Mouse (Mus musculus) heart, embryonic 16.5 days (tissue): ENCODE measurements at regions not wholly inside any gene's neighbourhood (a gene's known extent, or its start where the extent isn't known, plus 50 kb on each side); places are given as distances from the start of the nearest gene placed in this dataset.

Experiments used
- ATAC-seq: fragments of 200-750 bp; cut with Nextera tagmentation; replicated peaks from 2 replicates; pipeline ENCODE4 v1.8.0; 2017; ENCODE audit warnings: moderate number of reproducible peaks; ENCODE audit not compliant: insufficient read depth, low FRiP score; ENCODE audit errors: extremely low read depth
- H3K27ac ChIP-seq: fragments of 300-500 bp; sonication (generic); 2 replicates; pipeline ENCODE4 v1.5.1; 2014; ENCODE audit warnings: mild to moderate bottlenecking, low read length, control low read depth, moderate library complexity
- H3K27me3 ChIP-seq: fragments of 300-500 bp; sonication (generic); 2 replicates; pipeline ENCODE4 v1.6.1; 2014; ENCODE audit warnings: low read length, mixed read lengths; ENCODE audit not compliant: control insufficient read depth, insufficient read depth
- H3K36me3 ChIP-seq: fragments of 300-500 bp; sonication (generic); 2 replicates; pipeline ENCODE4 v1.6.1; 2014; ENCODE audit not compliant: control insufficient read depth, insufficient read depth
- H3K4me1 ChIP-seq: fragments of 300-500 bp; sonication (generic); 2 replicates; pipeline ENCODE4 v1.6.1; 2014; ENCODE audit warnings: low read length, mixed read lengths; ENCODE audit not compliant: control insufficient read depth, insufficient read depth
- H3K4me2 ChIP-seq: fragments of 300-500 bp; sonication (generic); 2 replicates; pipeline ENCODE4 v1.6.1; 2014; ENCODE audit warnings: low read depth, mild to moderate bottlenecking, control low read depth, low read length
- H3K4me3 ChIP-seq: fragments of 300-500 bp; sonication (generic); 2 replicates; pipeline ENCODE4 v1.5.1; 2014; ENCODE audit warnings: mild to moderate bottlenecking, control low read depth, low read length
- H3K9ac ChIP-seq: fragments of 300-500 bp; sonication (generic); 2 replicates; pipeline ENCODE4 v1.6.1; 2014; ENCODE audit warnings: low read length, control low read depth
- H3K9me3 ChIP-seq: fragments of 300-500 bp; sonication (generic); replicated peaks from 2 replicates; pipeline ENCODE4 v1.6.1; 2016; ENCODE audit warnings: low read length; ENCODE audit not compliant: control insufficient read depth
- WGBS: fragments of 180-500 bp; shearing (Covaris S2); extraction: QIAGEN DNeasy Blood & Tissue Kit; methylation state at CpG from one replicate; pipeline ENCODE4 v1.1.7; 2014; 5-methylcytosine and 5-hydroxymethylcytosine counted together

DNA sequence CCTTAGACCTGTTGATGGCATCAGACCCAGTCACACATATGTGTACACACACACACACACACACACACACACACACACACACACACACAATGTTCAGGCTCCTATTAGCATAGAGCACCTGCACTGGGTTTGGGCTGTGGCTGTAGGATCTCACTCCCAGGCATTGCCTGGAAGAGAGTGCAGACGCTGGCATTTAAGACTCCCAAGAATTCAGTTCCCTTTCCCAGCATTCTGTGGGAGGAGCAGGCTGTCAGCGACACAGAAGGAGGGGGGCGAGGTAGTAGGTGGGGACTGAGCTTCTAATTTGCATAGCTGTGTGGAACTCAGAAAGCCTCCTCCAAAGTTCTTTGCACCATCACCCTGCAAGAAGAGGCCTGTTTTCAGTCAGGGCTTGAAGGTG lies 374.2 kb upstream of the Fam49b start:
- no peak overlapping the region for H3K4me2 ChIP-seq
- H3K9me3 ChIP-seq, result no peaks in the 10 kb centered on the region
- no peak overlapping the region for H3K27ac ChIP-seq
- no peaks in the 10 kb centered on the region for H3K27me3 ChIP-seq
- WGBS, result 2% methylated on average over 3 of the region's 3 CpGs
- peak; percentile 72; the same call in 1 of the 2 replicates for ATAC-seq
- no peaks in the 10 kb centered on the region for H3K36me3 ChIP-seq
- H3K4me1 ChIP-seq, result no peaks in the 10 kb centered on the region
- H3K9ac ChIP-seq, result no peak overlapping the region
- H3K4me3 ChIP-seq, result no peak overlapping the region

GRCm38 (mm10) chr15:64434908-64435307 lies 374.6 kb upstream of the Fam49b start:
- H3K36me3 ChIP-seq, result no peaks in the 10 kb centered on the region
- no peaks in the 10 kb centered on the region for H3K27me3 ChIP-seq
- WGBS, result 66% methylated on average over 2 of the region's 2 CpGs
- no peak for ATAC-seq
- no peak overlapping the region for H3K4me2 ChIP-seq
- H3K9me3 ChIP-seq, result no peaks in the 10 kb centered on the region
- no peaks in the 10 kb centered on the region for H3K4me1 ChIP-seq
- H3K4me3 ChIP-seq, result no peak overlapping the region
- no peak overlapping the region for H3K27ac ChIP-seq
- H3K9ac ChIP-seq, result no peak overlapping the region

DNA sequence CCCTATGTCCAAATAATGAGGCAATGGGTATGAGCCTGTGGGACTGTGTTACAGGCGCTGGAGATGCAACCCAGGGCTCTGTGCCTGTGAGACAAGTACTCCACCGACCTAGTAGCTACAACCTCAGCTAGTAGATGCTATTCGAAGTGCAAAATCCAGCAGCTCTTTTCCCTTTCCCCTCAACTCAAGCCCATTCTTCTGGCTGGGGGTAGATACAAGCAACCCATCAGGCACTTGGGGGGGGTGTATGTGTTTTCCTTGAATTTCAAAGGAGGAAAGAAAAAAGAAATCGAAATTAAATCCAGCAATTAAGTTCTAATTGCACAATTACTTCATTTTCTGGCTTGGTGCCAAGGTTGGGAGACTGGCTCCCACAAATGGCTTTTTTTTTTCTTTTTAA lies 372.4 kb upstream of the Gm21798 start:
- no peaks in the 10 kb centered on the region for H3K4me1 ChIP-seq
- WGBS, result 72% methylated on average over 4 of the region's 4 CpGs
- no peak overlapping the region for H3K4me3 ChIP-seq
- no peak overlapping the region for H3K9ac ChIP-seq
- H3K36me3 ChIP-seq, result no peaks in the 10 kb centered on the region
- H3K4me2 ChIP-seq, result no peak overlapping the region
- no peak for ATAC-seq
- H3K27me3 ChIP-seq, result no peaks in the 10 kb centered on the region
- H3K27ac ChIP-seq, result no peak overlapping the region
- no peaks in the 10 kb centered on the region for H3K9me3 ChIP-seq

DNA sequence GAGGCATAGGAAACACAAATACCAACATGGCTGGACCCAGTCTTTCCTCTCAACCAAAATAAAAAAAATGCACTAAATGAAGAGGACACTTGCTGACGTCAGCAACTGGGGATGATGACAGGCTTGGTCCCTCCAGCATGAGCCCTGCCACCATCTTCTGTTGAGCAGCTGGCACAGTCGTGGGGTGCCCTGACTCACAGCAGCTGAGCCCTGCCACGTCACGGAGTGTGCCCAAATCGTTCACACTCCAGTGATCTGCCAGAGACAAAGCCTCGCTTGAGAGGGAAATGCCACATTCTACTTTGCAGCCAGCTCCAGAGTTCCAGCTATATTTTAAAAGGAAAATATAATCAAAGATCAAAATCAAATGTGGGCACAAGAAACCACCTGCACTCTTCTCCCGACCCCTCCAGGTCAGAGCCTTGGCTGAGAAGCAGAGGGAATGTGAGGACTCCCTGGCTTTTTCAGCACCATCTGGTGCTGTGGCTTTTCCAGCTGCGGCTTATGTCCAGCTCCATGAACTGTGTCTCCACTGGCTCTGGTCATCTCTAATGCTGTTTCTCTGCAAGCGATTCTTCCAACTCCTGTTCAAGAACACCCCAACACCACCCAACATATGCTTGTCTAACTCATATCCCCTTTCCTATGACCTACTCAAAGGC lies 371.0 kb upstream of the Gm21798 start:
- no peak for ATAC-seq
- no peaks in the 10 kb centered on the region for H3K27me3 ChIP-seq
- H3K4me2 ChIP-seq, result no peak overlapping the region
- H3K4me1 ChIP-seq, result no peaks in the 10 kb centered on the region
- no peak overlapping the region for H3K4me3 ChIP-seq
- H3K9me3 ChIP-seq, result no peaks in the 10 kb centered on the region
- 82% methylated on average over 9 of the region's 9 CpGs for WGBS
- no peak overlapping the region for H3K27ac ChIP-seq
- no peaks in the 10 kb centered on the region for H3K36me3 ChIP-seq
- H3K9ac ChIP-seq, result no peak overlapping the region

DNA sequence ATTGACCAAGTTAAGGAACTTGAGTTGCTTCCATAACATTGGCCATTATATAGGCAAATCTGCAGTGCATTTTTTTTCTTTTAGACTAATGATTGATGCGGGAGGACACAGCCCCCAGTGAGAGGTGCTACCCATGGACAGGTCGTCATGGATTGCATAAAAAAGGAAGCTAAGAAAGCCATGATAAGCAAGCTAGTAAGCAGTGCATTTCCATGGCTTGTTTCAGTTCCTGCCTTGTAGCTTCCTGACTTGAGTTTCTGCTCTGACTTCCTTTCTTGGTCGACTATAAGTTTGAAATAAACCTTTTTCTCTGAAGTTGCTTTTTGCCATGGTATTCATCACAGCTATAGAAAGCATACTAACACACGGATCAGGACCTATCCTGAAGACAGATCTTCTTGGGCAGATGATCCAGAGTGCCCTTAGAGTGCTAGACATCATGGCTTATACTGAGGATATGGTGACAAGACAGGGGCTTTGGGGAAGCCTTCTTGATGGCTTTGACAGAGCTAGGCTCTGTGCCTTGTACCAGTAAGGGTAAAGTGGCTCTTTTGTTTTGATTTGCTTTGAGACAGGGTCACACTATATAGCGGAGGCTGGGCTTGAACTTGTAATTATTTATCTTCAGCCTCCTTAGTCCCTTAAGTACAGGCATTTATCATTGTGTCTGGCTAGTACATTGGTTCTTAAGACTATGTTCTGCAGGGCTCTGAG lies 370.1 kb upstream of the Gm21798 start:
- H3K27me3 ChIP-seq, result no peaks in the 10 kb centered on the region
- no peak overlapping the region for H3K4me2 ChIP-seq
- H3K36me3 ChIP-seq, result no peaks in the 10 kb centered on the region
- ATAC-seq, result no peak
- H3K27ac ChIP-seq, result no peak overlapping the region
- H3K4me3 ChIP-seq, result no peak overlapping the region
- H3K4me1 ChIP-seq, result no peaks in the 10 kb centered on the region
- WGBS, result 54% methylated on average over 5 of the region's 5 CpGs
- H3K9ac ChIP-seq, result no peak overlapping the region
- H3K9me3 ChIP-seq, result no peaks in the 10 kb centered on the region

GRCm38 (mm10) chr15:64448581-64449140 lies 368.8 kb upstream of the Gm21798 start:
- H3K4me1 ChIP-seq, result no peaks in the 10 kb centered on the region
- no peaks in the 10 kb centered on the region for H3K27me3 ChIP-seq
- H3K36me3 ChIP-seq, result no peaks in the 10 kb centered on the region
- no peak overlapping the region for H3K9ac ChIP-seq
- H3K9me3 ChIP-seq, result no peaks in the 10 kb centered on the region
- WGBS, result 82% methylated on average over 7 of the region's 7 CpGs
- H3K4me3 ChIP-seq, result no peak overlapping the region
- no peak overlapping the region for H3K4me2 ChIP-seq
- ATAC-seq, result no peak
- no peak overlapping the region for H3K27ac ChIP-seq

DNA sequence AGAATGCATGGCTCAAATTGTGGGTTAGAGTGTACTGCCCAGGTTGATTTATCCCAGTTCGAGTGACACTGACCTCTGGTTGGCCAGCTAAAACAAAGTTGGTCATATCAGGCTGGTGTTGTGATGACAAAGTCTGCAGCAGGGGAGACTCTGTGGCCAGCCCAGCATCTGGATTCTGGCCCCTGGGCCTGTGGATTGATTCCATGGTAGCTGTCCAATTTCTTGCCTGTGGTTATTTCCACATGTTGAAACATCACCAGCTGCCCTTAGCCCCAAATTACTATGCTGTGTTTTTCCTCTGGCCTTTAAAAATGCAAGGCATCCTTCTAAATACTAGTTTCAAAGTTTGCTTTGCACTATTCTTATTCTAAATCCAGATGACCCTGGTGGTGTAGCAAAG lies 346.8 kb upstream of the Gm21798 start:
- ATAC-seq, result no peak
- Histone ChIP-seq H3K4me1 (no peaks in the 10 kb centered on the region), H3K4me3 (no peak overlapping the region), H3K36me3 (no peaks in the 10 kb centered on the region), H3K27me3 (no peaks in the 10 kb centered on the region), H3K4me2 (no peak overlapping the region), H3K9ac (no peak overlapping the region), H3K9me3 (no peaks in the 10 kb centered on the region), H3K27ac (no peak overlapping the region)
- WGBS, result 78% methylated on average over 1 of the region's 1 CpGs

DNA sequence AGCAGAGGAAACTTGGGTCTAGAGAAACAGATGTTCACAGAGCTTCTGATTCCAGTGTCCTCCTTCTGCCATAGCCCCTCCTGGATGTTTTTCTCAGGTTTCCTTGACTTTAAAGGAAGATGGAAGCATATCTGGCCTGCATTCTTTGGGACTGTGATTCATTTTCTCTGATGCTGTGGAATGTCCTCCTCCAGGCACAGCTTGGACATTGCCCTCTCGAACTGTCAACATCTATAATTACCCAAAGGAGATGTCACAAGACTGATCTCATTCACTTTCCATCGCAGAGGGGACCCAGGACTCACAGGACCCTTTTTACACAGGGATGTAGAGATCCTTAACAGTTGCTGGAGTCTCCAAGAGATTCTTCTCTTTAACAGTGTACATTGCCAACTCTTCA lies 345.9 kb upstream of the Gm21798 start:
- Histone ChIP-seq H3K27me3 (no peaks in the 10 kb centered on the region), H3K4me1 (no peaks in the 10 kb centered on the region), H3K4me2 (no peak overlapping the region), H3K4me3 (no peak overlapping the region), H3K9ac (no peak overlapping the region), H3K27ac (no peak overlapping the region), H3K9me3 (no peaks in the 10 kb centered on the region), H3K36me3 (no peaks in the 10 kb centered on the region)
- 28% methylated on average over 2 of the region's 2 CpGs for WGBS
- no peak for ATAC-seq

DNA sequence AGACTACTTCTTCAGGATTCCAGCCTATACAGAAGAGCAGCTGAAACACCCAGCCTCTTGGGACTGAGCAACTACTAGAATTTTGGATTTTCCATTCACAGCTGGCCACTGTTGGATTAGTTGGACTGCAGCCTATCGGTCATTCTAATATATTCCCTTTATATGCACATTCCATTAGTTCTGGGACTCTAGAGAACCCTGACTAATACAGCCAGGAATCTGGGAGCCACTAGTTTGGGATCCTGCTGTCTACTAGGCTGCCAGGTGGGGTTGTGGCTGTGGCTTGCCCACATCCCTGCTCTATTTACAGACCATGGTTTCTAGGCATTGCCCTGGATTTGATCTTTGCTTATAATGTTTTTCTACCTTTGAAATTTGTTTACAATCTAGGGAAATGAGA lies 343.3 kb upstream of the Gm21798 start:
- Histone ChIP-seq H3K9ac (no peak overlapping the region), H3K36me3 (no peaks in the 10 kb centered on the region), H3K4me3 (no peak overlapping the region), H3K9me3 (no peaks in the 10 kb centered on the region), H3K27ac (no peak overlapping the region), H3K27me3 (no peaks in the 10 kb centered on the region), H3K4me1 (no peaks in the 10 kb centered on the region), H3K4me2 (no peak overlapping the region)
- ATAC-seq, result no peak
- 82% methylated on average over 1 of the region's 1 CpGs for WGBS
